Mouse (Mus musculus) right cerebral cortex, adult 2 months (tissue): ENCODE measurements around the gene Ppard.
"Not testable (repeated sequence)": the region's sequence is repeated elsewhere in the genome, so short reads cannot be mapped to it uniquely, and the experiment has no call there.

Experiments used
- DNase-seq, 2 experiments: peaks; one replicate each; pipeline ENCODE4 v3.0.0; 2021 to 2022; ENCODE audit warnings: low spot score in 2 of 2

The Ppard gene

DNA sequence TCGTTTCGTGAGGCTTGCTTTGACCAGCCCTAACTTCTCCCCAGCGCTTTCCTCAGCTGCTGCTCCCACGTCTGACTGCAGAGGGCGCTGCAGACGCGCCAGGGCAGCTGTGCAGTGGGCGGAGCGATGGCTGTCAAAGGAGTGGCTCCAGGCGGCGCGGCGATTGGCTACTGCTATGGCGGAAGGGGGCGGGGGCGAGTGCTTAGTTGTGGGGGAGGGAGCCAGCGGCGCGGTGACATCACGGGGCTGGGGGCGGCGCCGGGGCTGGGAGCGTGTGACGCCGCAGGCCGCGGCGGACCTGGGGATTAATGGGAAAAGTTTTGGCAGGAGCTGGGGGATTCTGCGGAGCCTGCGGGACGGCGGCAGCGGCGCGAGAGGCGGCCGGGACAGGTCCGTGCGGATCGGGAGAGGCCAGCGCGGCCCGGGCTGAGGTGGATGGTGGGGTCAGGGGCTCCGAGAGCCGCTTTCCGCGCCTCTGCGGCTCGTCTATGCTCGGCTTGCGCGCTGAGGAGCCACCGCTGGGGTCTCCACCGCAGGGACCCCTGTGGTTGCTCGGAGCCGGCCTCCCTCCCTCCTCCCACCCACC is at the start of gene Ppard:
TSS of gene Ppard (plus strand) at position 226 of the 586 bp plus-strand sequence.
- peak; percentile 97 to 98 for DNase-seq

- DNase-seq: no peak
Measured at GRCm38 (mm10) chr17:28184971-28185638, 47.4 kb upstream of the Ppard start.

DNA sequence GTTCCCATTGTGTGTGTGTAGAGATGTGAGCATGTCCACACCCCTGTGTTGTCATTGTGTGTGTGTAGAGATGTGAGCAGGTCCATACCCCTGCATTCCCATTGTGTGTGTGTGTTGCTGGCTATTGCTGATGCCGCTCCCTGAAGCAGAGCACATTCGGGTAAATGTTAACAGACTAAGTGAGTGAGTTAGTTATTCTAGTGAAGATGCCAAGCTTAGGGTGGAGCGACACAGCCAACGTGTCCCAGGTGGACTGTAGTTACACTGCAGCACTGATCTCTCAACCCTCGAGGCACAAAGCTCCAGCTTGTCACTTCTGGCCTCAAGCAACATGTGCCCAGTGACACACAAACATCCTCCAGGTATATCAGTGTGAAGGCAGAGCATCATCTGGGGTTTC is 44.2 kb upstream of the Ppard start:
- DNase-seq: no peak

DNA sequence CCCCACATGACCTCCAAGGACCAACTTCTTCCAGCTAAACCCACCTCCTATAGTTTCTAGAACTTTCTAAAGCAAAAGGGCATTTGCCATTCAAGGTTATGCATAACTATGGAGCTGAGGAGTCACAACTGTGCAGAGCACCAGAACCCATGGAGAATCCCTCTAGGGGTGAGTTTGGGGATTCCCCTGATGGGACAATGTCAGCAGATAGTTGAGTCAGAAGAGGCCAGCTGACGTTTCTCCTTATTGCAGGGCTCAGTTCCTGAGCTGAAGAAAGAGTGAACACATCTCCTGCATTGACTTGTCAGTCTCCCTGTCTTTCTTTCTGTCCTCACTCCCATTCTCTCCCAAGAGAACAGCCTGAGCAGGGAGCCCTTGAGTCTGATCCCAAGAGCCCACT is 39.7 kb upstream of the Ppard start:
- DNase-seq: no peak

DNA sequence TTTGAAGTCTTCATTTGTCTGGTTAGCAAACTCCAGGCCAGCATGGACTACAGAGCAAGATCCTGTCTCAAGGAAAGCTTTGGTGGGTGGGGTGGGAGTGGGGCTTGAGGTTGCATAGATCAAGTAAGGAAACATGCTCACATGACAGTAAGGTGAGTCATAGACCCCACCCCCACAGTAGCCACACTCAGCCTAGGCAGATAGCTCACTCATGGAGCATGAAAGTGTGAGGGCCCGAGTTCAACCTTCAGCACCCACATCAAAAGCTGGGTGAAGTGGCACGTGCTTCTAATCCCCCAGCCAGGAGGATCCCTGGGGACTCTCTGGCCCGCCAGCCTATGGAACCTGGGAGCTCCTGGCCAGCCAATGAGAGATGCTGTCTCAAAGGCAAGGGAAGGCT is 38.9 kb upstream of the Ppard start:
- no peak for DNase-seq

DNA sequence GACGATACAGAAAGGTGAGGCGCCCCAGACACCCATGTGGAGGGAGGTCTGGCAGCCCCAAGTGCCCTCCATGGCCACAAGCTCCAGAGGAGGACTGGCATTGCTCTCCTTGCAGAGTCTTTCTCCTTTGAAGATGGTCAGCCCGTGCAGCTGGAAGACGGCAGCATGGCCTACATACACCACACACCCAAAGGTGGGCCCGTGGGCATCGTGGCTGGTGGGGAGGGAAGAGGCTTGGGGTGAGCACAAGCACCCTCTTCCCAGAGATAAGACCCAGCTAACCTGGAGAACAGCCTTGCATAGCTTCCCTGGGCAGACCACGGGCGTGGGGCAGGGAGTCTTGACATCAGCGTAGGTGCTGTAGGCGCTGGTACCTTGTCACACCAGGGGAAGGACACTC is 37.5 kb upstream of the Ppard start:
- no peak for DNase-seq

GRCm38 (mm10) chr17:28197646-28198045 is 34.9 kb upstream of the Ppard start:
- DNase-seq: no peak

DNA sequence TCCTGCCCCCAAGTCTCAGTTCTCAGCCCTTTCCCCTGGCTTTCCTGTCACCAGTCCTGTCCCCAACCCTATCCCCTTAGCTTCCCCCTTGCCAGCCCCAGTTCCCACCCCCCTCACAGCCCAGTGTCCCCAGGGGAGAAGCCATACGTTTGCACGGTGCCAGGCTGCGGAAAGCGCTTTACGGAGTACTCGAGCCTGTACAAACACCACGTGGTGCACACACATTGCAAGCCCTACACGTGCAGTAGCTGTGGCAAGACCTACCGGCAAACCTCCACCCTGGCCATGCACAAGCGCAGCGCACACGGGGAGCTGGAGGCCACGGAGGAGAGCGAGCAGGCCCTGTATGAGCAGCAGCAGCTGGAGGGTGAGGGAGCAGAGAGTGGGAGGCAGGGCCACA is 30.5 kb upstream of the Ppard start:
- no peak for DNase-seq

- DNase-seq: peak; percentile 50 to 51
Measured at GRCm38 (mm10) chr17:28204052-28204720, 28.3 kb upstream of the Ppard start.

DNA sequence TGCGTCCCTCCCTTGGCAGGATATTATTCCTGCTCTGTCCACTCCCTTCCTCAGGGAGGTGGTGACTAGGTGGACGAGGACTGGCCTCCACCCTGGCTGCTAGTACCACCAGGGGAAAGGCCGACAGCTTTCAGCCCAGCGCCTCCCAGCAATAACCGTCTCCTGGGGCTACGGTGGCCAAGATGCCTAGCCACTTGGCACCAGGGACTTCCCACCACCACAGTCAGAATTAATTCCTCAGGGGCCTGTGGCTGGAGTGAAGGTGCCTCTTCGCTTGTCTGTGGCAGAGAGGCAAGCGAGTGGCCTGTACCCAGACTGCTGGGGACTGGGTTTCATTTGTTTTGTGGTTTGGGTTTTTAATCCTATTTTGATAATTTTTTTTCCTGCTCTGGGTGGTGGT is 27.1 kb upstream of the Ppard start:
- no peak for DNase-seq

DNA sequence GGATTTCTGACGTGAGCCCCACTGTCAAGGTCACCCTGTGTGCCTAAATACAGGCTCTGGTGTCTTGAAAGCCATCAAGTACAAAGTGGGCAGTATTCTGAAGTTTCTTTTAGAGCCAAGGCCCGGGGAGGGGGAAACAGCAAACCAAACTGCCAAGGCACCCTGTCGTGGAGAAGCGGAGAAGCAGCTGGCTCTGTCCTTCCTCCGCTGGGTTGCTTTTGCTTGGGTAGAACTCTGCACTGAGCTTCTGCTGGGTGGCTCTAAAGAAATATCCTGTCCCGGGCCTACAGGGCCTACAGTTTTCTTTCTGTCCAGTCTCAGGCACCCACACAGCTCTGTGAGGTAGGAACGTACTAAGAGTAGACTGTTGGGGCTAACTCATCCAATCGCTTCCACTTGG is 25.4 kb upstream of the Ppard start:
- DNase-seq: no peak

DNA sequence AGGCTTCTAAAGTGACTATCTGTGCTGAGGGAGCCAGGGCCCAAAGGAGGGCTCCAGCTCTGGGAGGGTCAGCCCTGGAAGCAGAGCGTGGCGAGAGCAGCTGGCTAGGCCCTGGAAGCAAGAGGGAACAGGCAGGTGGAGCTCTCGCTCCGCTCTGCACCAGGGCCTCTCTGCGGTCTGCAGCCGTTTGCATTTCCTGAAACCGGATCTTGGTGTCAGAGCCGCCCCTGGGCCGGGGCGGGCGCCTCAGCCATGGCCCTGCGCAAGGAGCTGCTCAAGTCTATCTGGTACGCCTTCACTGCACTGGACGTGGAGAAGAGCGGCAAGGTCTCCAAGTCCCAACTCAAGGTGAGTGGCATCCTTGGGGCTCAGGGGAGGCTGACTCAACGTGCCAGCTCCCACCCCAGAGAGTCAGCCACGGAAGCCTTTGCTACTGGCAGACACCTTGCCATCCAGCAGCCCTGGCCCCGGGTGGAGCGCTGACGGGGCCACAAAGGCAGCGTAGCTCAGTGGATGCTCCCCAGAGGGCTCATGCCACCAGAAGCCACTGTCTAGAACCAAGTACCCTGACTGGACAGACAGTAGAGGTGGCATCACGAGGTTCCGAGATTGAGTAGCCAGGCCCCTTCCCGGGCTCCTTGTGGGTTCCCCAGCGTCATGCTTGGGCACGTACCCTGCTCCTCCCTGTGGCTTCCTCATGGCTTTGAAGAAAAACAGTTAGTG is 24.7 kb upstream of the Ppard start, which contains the start of gene Def6:
TSS of gene Def6 (plus strand) at position 188 of the 723 bp plus-strand sequence.
- peak in 1 of 2 experiments; percentile 40 for DNase-seq

GRCm38 (mm10) chr17:28208314-28208612 is 24.2 kb upstream of the Ppard start:
- DNase-seq: no peak

- no peak for DNase-seq
Measured at GRCm38 (mm10) chr17:28209457-28210110, 22.9 kb upstream of the Ppard start.

GRCm38 (mm10) chr17:28211921-28212341 is 20.6 kb upstream of the Ppard start:
- DNase-seq: no peak

GRCm38 (mm10) chr17:28212391-28212790 is 20.1 kb upstream of the Ppard start:
- DNase-seq: no peak

DNA sequence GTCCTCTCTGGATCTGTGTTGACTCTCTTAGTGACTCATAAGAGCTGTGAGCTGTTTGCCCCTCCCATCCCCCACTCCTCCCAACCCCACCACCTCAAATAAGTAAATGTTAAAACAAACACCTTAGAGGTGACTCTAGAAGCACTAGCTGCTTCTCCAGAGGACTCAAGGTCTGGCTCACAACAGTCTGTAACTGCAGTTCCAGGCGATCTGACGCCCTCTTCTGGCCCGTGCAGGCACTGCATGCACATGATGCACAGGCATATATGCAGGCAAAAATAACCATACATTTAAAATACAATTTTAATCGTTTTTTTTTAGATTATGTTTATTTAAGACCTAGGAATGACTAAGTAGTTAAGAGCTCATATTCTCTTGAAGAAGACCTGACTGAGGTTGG is 19.3 kb upstream of the Ppard start:
- DNase-seq: no peak

DNA sequence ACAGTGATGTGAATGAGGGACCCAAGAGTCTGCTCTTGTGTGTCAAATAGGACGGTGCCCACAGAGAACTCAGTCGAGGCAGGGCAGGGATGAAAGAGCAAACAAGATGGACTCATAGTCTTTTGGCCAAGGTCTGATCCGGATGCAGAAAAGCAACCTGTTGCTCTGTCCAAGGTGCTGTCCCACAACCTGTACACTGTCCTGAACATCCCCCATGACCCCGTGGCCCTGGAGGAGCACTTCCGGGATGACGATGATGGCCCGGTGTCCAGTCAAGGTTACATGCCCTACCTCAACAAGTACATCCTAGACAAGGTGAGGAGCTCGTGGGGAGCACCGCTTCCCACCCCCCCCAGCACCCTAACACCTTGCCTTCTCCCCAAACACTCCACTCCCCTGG is 15.7 kb upstream of the Ppard start:
- no peak for DNase-seq

- DNase-seq: no peak
Measured at GRCm38 (mm10) chr17:28217721-28218649, 14.5 kb upstream of the Ppard start.

DNA sequence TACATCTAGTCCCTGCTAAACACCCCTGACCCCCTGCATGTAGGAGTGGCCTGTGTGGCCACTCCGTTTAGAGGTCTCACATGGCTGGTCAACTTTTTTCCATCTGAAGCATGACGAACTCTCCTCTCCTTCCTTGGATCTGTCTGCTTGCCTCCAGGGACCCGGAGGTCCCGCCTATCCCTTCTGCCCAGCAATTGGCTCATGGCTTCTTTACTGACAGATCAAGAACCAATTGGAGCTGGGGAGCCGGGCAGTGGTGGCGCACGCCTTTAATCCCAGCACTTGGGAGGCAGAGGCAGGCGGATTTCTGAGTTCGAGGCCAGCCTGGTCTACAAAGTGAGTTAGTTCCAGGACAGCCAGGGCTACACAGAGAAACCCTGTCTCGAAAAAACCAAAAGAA is 10.0 kb upstream of the Ppard start:
- DNase-seq: not testable (repeated sequence)
